11 mouse cellular contexts compared by ENCODE assay signal in genomic region chr12:80646377-80646776, GRCm38 (mm10). TPM values are rescaled to one million over a fixed set of nuclear protein-coding genes. Genes with fewer than 3 reads are reported as not detected.
A peak's percentile ranks its signal among the peaks of the same experiment; 100 is the strongest.
DNase-seq lines count a peak whose midpoint lies in the region; ATAC-seq lines count a peak whose summit lies in the region.
"Had no signal": no experiment of that assay in that cellular context is flagged by ENCODE, and none has a peak within 500 bp of the region (broad histone marks: within the 10 kb centered on the region; RNA-seq: fewer than 3 reads in every experiment).

No protein-coding gene starts in this region.

- intact Hi-C loops in heart, postnatal 36 days (cut with DNase I): loop anchor here (1.0 to 10.0 kb wide), 4 partner anchors 39 to 1782 kb away; partner anchors contain the start of genes Atp6v1d, Eif2s1, Srsf5 and Vti1b

- H3K36me3 ChIP-seq in heart, embryonic 12.5 days: peaks cover 21% of the 10 kb centered on the region
- H3K36me3 ChIP-seq in megakaryocyte, embryonic 14.5 days (replicated peaks; ENCODE audit: low read length): peaks cover 44% of the 10 kb centered on the region
- H3K36me3 ChIP-seq in liver, embryonic 11.5 days (ENCODE audit: control insufficient read depth, insufficient read depth, low read length): no peaks in the 10 kb centered on the region; the same call in 1 of the 2 replicates
- H3K36me3 ChIP-seq in stomach, embryonic 14.5 days (ENCODE audit: control insufficient read depth, insufficient read depth, low read length): no peaks in the 10 kb centered on the region; the same call in 1 of the 2 replicates

- H3K9ac ChIP-seq in heart, embryonic 12.5 days: no peak overlapping the region
- no peak overlapping the region for H3K9ac ChIP-seq in liver, embryonic 11.5 days (ENCODE audit: low read depth, low read length)
- H3K9ac ChIP-seq in stomach, embryonic 14.5 days (replicated peaks; ENCODE audit: low read depth, low read length): no peak overlapping the region

- 88% methylated on average over 3 of the region's 3 CpGs for WGBS in heart, embryonic 12.5 days
- WGBS in liver, embryonic 11.5 days: 97% methylated on average over 3 of the region's 3 CpGs
- WGBS in stomach, embryonic 14.5 days: 92% methylated on average over 3 of the region's 3 CpGs

- DNase-seq in heart, postnatal 36 days: no peak
- no peak for DNase-seq in liver, embryonic 11.5 days (ENCODE audit: low spot score)
- no peak for DNase-seq in cerebellum, postnatal 36 days
- DNase-seq in embryo, embryonic 10 days (ENCODE audit: low spot score): no peak
- DNase-seq: cerebellum, adult 9-10 months; thymus, adult 2 months had no signal

- no peak for ATAC-seq in heart, embryonic 12.5 days (ENCODE audit: insufficient number of reproducible peaks, low FRiP score)
- no peak for ATAC-seq in megakaryocyte, adult 5-6 weeks (ENCODE audit: poor library complexity, severe bottlenecking)
- no peak for ATAC-seq in liver, embryonic 11.5 days (replicated peaks; ENCODE audit: low FRiP score)
- no peak for ATAC-seq in stomach, embryonic 14.5 days (ENCODE audit: insufficient number of reproducible peaks, insufficient read depth, low FRiP score, low read depth)
- ATAC-seq: CD4-positive, CD25-positive, alpha-beta regulatory T cell, adult 4 months had no signal

- H3K9me3 ChIP-seq in heart, embryonic 12.5 days (replicated peaks): no peaks in the 10 kb centered on the region
- no peaks in the 10 kb centered on the region for H3K9me3 ChIP-seq in megakaryocyte, embryonic 14.5 days
- H3K9me3 ChIP-seq in liver, embryonic 11.5 days (ENCODE audit: control insufficient read depth, low read length): no peaks in the 10 kb centered on the region
- H3K9me3 ChIP-seq in stomach, embryonic 14.5 days (ENCODE audit: control insufficient read depth, low read depth, low read length): no peaks in the 10 kb centered on the region

- H3K4me1 ChIP-seq in heart, embryonic 12.5 days (replicated peaks): peaks cover 32% of the 10 kb centered on the region
- peaks cover 48% of the 10 kb centered on the region for H3K4me1 ChIP-seq in megakaryocyte, embryonic 14.5 days
- H3K4me1 ChIP-seq in liver, embryonic 11.5 days (replicated peaks; ENCODE audit: control insufficient read depth, insufficient read depth, low read length): peaks cover 25% of the 10 kb centered on the region
- H3K4me1 ChIP-seq in stomach, embryonic 14.5 days (ENCODE audit: control insufficient read depth, insufficient read depth, low read length): peaks cover 21% of the 10 kb centered on the region

- no peaks in the 10 kb centered on the region for H3K27me3 ChIP-seq in heart, embryonic 12.5 days (replicated peaks)
- no peaks in the 10 kb centered on the region for H3K27me3 ChIP-seq in megakaryocyte, embryonic 14.5 days (replicated peaks)
- no peaks in the 10 kb centered on the region for H3K27me3 ChIP-seq in liver, embryonic 11.5 days (replicated peaks; ENCODE audit: control insufficient read depth, insufficient read depth, low read length)
- no peaks in the 10 kb centered on the region for H3K27me3 ChIP-seq in stomach, embryonic 14.5 days (ENCODE audit: control insufficient read depth, insufficient read depth, low read length)

- 0 out of 2 replicates have a peak overlapping the region, but pooled peaks have one; percentile 14 for H3K4me2 ChIP-seq in heart, embryonic 12.5 days
- H3K4me2 ChIP-seq in liver, embryonic 11.5 days: peak overlapping the region; percentile 78
- peak overlapping the region; percentile 93; the same call in 1 of the 2 replicates for H3K4me2 ChIP-seq in stomach, embryonic 14.5 days (replicated peaks; ENCODE audit: low read depth, low read length)

- no peak overlapping the region for H3K27ac ChIP-seq in heart, embryonic 12.5 days (ENCODE audit: poor library complexity, severe bottlenecking)
- no peak overlapping the region for H3K27ac ChIP-seq in liver, embryonic 11.5 days (ENCODE audit: low read depth, low read length)
- no peak overlapping the region for H3K27ac ChIP-seq in stomach, embryonic 14.5 days (ENCODE audit: low read length)

- no peak overlapping the region for H3K4me3 ChIP-seq in heart, embryonic 12.5 days
- H3K4me3 ChIP-seq in megakaryocyte, embryonic 14.5 days (replicated peaks): peak overlapping the region; percentile 23
- peak overlapping the region; percentile 6; the same call in 1 of the 2 replicates for H3K4me3 ChIP-seq in liver, embryonic 11.5 days (ENCODE audit: low read depth, low read length)
- H3K4me3 ChIP-seq in stomach, embryonic 14.5 days (ENCODE audit: low read depth, low read length): peak overlapping the region; percentile 95; the same call in 1 of the 2 replicates

RNA-seq across cellular contexts. Expression of gene Erh, which starts 2.2 kb away (rescaled TPM):
- 155 and 173 TPM in 2 replicates for polyA plus RNA-seq in heart, embryonic 12.5 days (2016; fragmentation: Nextera tagmentation; extraction: Ambion mirVana)
- 10 to 100 TPM; 21.0 to 26.8 TPM for total RNA-seq in heart, postnatal 36 days (2021)
- polyA plus RNA-seq in megakaryocyte, embryonic 14.5 days (2012; ENCODE audit: insufficient read depth, low replicate concordance): 3.5 and 24.1 TPM in 2 replicates
- 33.8 and 57.1 TPM in 2 replicates for total RNA-seq in megakaryocyte, adult 5-6 weeks (2015)
- total RNA-seq in megakaryocyte, adult 5-6 weeks (2017): 25.1 and 30.3 TPM in 2 replicates
- 304 and 308 TPM in 2 replicates for polyA plus RNA-seq in liver, embryonic 11.5 days (2014; fragmentation: Nextera tagmentation; extraction: Ambion mirVana)
- polyA plus RNA-seq in stomach, embryonic 14.5 days (2014; fragmentation: Nextera tagmentation; extraction: Ambion mirVana): 250 and 271 TPM in 2 replicates

RNA-seq across cellular contexts. Expression of gene Slc39a9, which starts 2.7 kb away (rescaled TPM):
- 22.3 and 24.1 TPM in 2 replicates for polyA plus RNA-seq in heart, embryonic 12.5 days (2016; fragmentation: Nextera tagmentation; extraction: Ambion mirVana)
- total RNA-seq in heart, postnatal 36 days (2021): 10 to 100 TPM; 13.7 to 17.3 TPM
- 2.7 and 8.1 TPM in 2 replicates for polyA plus RNA-seq in megakaryocyte, embryonic 14.5 days (2012; ENCODE audit: insufficient read depth, low replicate concordance)
- total RNA-seq in megakaryocyte, adult 5-6 weeks (2015): 24.3 and 24.5 TPM in 2 replicates
- total RNA-seq in megakaryocyte, adult 5-6 weeks (2017): 12.3 and 14.5 TPM in 2 replicates
- 21.4 and 25.1 TPM in 2 replicates for polyA plus RNA-seq in liver, embryonic 11.5 days (2014; fragmentation: Nextera tagmentation; extraction: Ambion mirVana)
- 27.0 and 32.0 TPM in 2 replicates for polyA plus RNA-seq in stomach, embryonic 14.5 days (2014; fragmentation: Nextera tagmentation; extraction: Ambion mirVana)

RNA-seq across cellular contexts. Expression of gene Plekhd1, which starts 46.0 kb away (rescaled TPM):
- polyA plus RNA-seq in heart, embryonic 12.5 days (2016; fragmentation: Nextera tagmentation; extraction: Ambion mirVana): 0.50 and 0.70 TPM in 2 replicates
- total RNA-seq in heart, postnatal 36 days (2021): under 1 TPM in 1 of 2 experiments, not detected in 1; 0.27 TPM
- not detected in 2 replicates for polyA plus RNA-seq in megakaryocyte, embryonic 14.5 days (2012; ENCODE audit: insufficient read depth, low replicate concordance)
- not detected in 2 replicates for total RNA-seq in megakaryocyte, adult 5-6 weeks (2015)
- not detected in 2 replicates for total RNA-seq in megakaryocyte, adult 5-6 weeks (2017)
- 0.70 and 1.1 TPM in 2 replicates for polyA plus RNA-seq in liver, embryonic 11.5 days (2014; fragmentation: Nextera tagmentation; extraction: Ambion mirVana)
- polyA plus RNA-seq in stomach, embryonic 14.5 days (2014; fragmentation: Nextera tagmentation; extraction: Ambion mirVana): 3.9 and 6.5 TPM in 2 replicates

Comparison
In these comparisons a context has a peak if more than half of its experiments do, and no peak if none do; other contexts are left out.
1. H3K4me2 ChIP-seq: peak in every context shown above with its lines; median percentile 93 in stomach, embryonic 14.5 days; 78 in liver, embryonic 11.5 days; 14 in heart, embryonic 12.5 days.